Mouse (Mus musculus) stomach, postnatal 0 days (tissue): Measurements from ENCODE around the gene Bcl2l14. TPM values are rescaled to one million over a fixed set of nuclear protein-coding genes. Genes with fewer than 3 reads are reported as not detected.

Experiments
- ATAC-seq: fragments of 200-750 bp; cut with Nextera tagmentation; 2 replicates; pipeline ENCODE4 v1.8.0; 2017; ENCODE audit not compliant: low FRiP score, low TSS enrichment
- DNase-seq: peaks from one replicate; pipeline ENCODE4 v3.0.0-alpha.2; 2016; ENCODE audit warnings: low spot score
- H3K27ac ChIP-seq: fragments of 300-500 bp; sonication (generic); replicated peaks from 2 replicates; pipeline ENCODE4 v1.5.1; 2014; ENCODE audit warnings: mild to moderate bottlenecking, control low read depth
- H3K27me3 ChIP-seq: fragments of 300-500 bp; sonication (generic); 2 replicates; pipeline ENCODE4 v1.6.1; 2014; ENCODE audit warnings: low read length; ENCODE audit not compliant: control insufficient read depth, insufficient read depth
- H3K36me3 ChIP-seq: fragments of 300-500 bp; sonication (generic); 2 replicates; pipeline ENCODE4 v1.6.1; 2014; ENCODE audit warnings: low read length, mixed read lengths; ENCODE audit not compliant: control insufficient read depth, insufficient read depth
- H3K4me1 ChIP-seq: fragments of 300-500 bp; sonication (generic); replicated peaks from 2 replicates; pipeline ENCODE4 v1.6.1; 2014; ENCODE audit warnings: antibody characterized with exemption; ENCODE audit not compliant: control insufficient read depth, insufficient read depth
- H3K4me2 ChIP-seq: fragments of 300-500 bp; sonication (generic); replicated peaks from 2 replicates; pipeline ENCODE4 v1.6.1; 2014; ENCODE audit warnings: low read depth, mild to moderate bottlenecking, control low read depth, moderate library complexity
- H3K4me3 ChIP-seq: fragments of 300-500 bp; sonication (generic); 2 replicates; pipeline ENCODE4 v1.5.1; 2014; ENCODE audit warnings: low read depth, low read length, control low read depth
- H3K9ac ChIP-seq: fragments of 300-500 bp; sonication (generic); 2 replicates; pipeline ENCODE4 v1.6.1; 2014; ENCODE audit warnings: mild to moderate bottlenecking, low read length, control low read depth, mixed read lengths
- H3K9me3 ChIP-seq: fragments of 300-500 bp; sonication (generic); 2 replicates; pipeline ENCODE4 v1.6.1; 2016; ENCODE audit warnings: low read length; ENCODE audit not compliant: control insufficient read depth
- CTCF ChIP-seq: IDR thresholded peaks from 2 replicates; pipeline ENCODE4 v1.5.1; 2016; ENCODE audit warnings: antibody characterized with exemption, low read depth, mild to moderate bottlenecking, moderate library complexity
- EP300 ChIP-seq: optimal IDR thresholded peaks from 2 replicates; pipeline ENCODE3; 2016; ENCODE audit warnings: antibody characterized with exemption
- WGBS: fragments of 180-500 bp; shearing (Covaris S2); extraction: QIAGEN DNeasy Blood & Tissue Kit; methylation state at CpG from one replicate; pipeline ENCODE4 v1.1.7; 2014; 5-methylcytosine and 5-hydroxymethylcytosine counted together
- polyA plus RNA-seq: library from polyadenylated mRNA; unstranded; fragments of >200 nt; fragmentation: Nextera tagmentation; extraction: Ambion mirVana; gene quantifications from 2 replicates; pipeline ENCODE4 v1.2.1, GENCODE M21; 2015

The Bcl2l14 gene
- polyA plus RNA-seq, 1 experiment from 2014 or later: 27.4 TPM

DNA sequence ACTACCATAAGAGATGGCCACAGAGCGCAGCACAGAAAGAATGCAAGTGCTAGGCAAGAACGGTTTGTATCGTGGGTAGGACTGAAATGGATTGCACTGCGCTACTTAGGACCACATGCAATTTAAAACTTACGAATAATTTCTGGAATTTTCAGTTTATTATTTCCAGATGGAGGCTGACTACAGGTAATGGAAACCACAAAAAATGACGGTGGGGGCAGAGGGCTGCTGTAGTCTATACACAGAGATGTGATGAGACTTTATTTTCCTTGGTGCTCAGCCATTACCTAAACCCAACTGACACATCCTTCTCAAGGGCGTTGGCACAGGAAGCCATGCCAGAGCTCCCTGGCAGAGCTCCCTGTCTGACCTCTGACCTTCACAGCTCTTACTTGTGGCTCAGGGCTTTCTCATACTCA lies 77.0 kb downstream of the Bcl2l14 start:
- Histone ChIP-seq H3K9ac (no peak overlapping the region), H3K4me1 (no peaks in the 10 kb centered on the region), H3K27me3 (no peaks in the 10 kb centered on the region), H3K4me3 (no peak overlapping the region), H3K9me3 (no peaks in the 10 kb centered on the region), H3K27ac (no peak overlapping the region), H3K36me3 (0 out of 2 replicates have a peak, but pooled peaks cover 3% of the 10 kb centered on the region), H3K4me2 (no peak overlapping the region)
- no peak for ATAC-seq
- WGBS: 76% methylated on average over 7 of the region's 7 CpGs
- no peak for DNase-seq
- TF ChIP-seq EP300 (no peak), CTCF (no peak)

DNA sequence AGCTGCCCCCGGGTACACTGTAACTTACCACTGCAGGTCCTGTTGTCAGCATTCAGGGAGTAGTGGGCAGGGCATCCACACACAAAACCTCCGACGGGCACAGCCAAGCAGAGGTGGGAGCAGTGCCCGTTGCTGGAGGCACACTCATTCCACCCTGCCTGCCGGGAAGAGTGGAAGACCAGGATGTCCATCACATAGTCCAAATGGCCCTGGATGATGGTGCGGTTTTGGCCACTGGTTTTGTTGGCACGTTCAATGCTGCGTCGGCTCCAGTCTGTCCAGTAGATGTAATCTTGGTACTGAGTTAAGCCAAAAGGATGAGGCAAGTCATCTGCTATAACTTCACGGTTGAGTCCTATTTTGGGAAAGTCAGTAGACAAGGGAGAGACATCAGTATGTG lies 83.4 kb downstream of the Bcl2l14 start:
- H3K4me1 ChIP-seq: no peaks in the 10 kb centered on the region

GRCm38 (mm10) chr6:134486318-134486717 lies 90.2 kb downstream of the Bcl2l14 start:
- ATAC-seq (no peak), DNase-seq (no peak)
- TF ChIP-seq EP300: no peak
- no peak for TF ChIP-seq CTCF
- no peaks in the 10 kb centered on the region for H3K4me1 ChIP-seq
- H3K9ac ChIP-seq: no peak overlapping the region
- H3K4me2 ChIP-seq: no peak overlapping the region
- no peaks in the 10 kb centered on the region for H3K27me3 ChIP-seq
- peaks cover 2% of the 10 kb centered on the region; the same call in 1 of the 2 replicates for H3K36me3 ChIP-seq
- H3K9me3 ChIP-seq: no peaks in the 10 kb centered on the region
- 78% methylated on average over 9 of the region's 9 CpGs for WGBS
- H3K27ac ChIP-seq: no peak overlapping the region
- no peak overlapping the region for H3K4me3 ChIP-seq

More for the DNA sequence above, 83.4 kb downstream of the Bcl2l14 start:
- H3K27ac ChIP-seq: no peak overlapping the region
- DNase-seq: no peak
- peaks cover 9% of the 10 kb centered on the region for H3K36me3 ChIP-seq
- H3K4me2 ChIP-seq: no peak overlapping the region
- H3K27me3 ChIP-seq: no peaks in the 10 kb centered on the region
- TF ChIP-seq CTCF (no peak), EP300 (no peak)
- H3K9me3 ChIP-seq: no peaks in the 10 kb centered on the region
- ATAC-seq: no peak
- H3K4me3 ChIP-seq: no peak overlapping the region
- no peak overlapping the region for H3K9ac ChIP-seq
- WGBS: 88% methylated on average over 10 of the region's 10 CpGs

Other genes starting within 250 kb of the Bcl2l14 start
- 12.1 and 12.7 TPM in 2 replicates for gene Lrp6, start 170.6 kb downstream of the Bcl2l14 start, polyA plus RNA-seq
- gene Mansc1, start 236.2 kb downstream of the Bcl2l14 start, polyA plus RNA-seq: 17.1 and 18.2 TPM in 2 replicates
- 17.7 and 20.7 TPM in 2 replicates for gene Borcs5, start 243.2 kb downstream of the Bcl2l14 start, polyA plus RNA-seq